Mouse (Mus musculus) urinary bladder, adult 18-20 months (tissue): Measurements from ENCODE around the gene Coil.

Experiments used
- DNase-seq, 2 experiments: peaks; one replicate each; pipeline ENCODE4 v3.0.0; 2022; ENCODE audit warnings: low spot score in 2 of 2, mixed read lengths in 2 of 2

Gene Coil

DNA sequence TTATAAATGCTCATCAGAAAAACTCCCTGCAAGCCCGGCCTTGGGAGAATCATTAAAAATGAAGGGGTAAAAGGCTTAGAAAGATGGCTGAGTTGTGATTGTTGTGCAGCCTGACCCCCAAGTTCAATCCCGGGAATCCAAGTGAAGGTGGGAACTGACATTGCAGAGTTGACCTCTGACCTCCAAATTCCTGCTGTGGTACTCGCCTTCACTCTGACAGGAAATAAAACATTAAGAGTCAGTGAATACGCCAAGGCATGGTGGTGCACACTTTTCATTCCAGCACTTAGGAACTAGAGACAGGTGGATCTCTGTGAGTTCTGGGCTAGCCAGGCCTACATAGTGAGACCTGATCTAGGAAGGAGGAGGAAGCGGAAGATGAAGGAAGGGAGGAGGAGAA lies 35.4 kb downstream of the Coil start:
- no peak for DNase-seq

DNA sequence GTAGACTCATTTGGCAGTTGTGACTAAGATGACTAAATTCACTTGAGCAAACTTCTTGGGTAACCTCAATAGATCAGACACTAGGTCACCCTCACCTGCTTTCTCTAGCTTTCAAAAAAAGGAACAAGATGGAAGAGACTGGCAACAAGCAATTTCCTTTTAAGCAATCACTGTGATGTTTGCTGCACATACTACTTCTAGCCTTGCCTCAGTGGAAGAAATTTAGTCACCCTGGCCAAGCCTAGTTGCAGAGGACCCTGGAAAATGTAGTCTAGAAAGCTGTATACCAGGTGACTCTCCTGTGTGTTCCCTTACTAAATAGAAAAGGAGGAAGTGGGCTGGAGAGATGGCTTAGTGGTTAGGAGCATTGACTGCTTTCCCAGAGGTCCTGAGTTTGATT lies 36.4 kb downstream of the Coil start:
- no peak for DNase-seq

GRCm38 (mm10) chr11:89007582-89007981 lies 37.5 kb downstream of the Coil start:
- DNase-seq: no peak

GRCm38 (mm10) chr11:89009066-89009465 lies 39.0 kb downstream of the Coil start:
- no peak for DNase-seq

DNA sequence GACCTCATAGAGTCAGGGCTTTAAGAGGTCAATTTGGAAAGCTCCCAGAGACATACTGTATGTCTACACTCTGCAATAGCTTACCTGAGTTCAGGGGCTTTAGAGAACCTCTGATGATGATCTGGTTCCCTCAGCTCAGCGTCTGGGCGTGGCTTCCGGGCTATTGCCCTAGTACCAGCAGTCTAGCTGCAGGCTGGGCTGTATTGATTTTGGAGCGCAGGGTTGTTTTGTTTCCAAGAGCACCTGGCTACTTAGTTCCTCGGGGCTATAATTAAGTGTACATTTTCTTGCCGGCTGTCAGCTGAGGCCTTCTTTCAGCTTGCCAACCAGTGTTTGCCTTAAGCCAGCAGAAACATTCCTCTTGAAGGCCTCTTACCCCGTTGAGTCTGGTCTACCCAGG lies 39.4 kb downstream of the Coil start:
- no peak for DNase-seq

GRCm38 (mm10) chr11:89012241-89012640 lies 42.2 kb downstream of the Coil start:
- no peak for DNase-seq

GRCm38 (mm10) chr11:89017514-89018182 lies 47.6 kb downstream of the Coil start:
- DNase-seq: no peak

- no peak for DNase-seq
Observed at GRCm38 (mm10) chr11:89020681-89021305, 50.7 kb downstream of the Coil start.

- DNase-seq: no peak
Observed at GRCm38 (mm10) chr11:89021687-89022086, 51.6 kb downstream of the Coil start.

GRCm38 (mm10) chr11:89022120-89022731 lies 52.2 kb downstream of the Coil start:
- no peak for DNase-seq

- DNase-seq: no peak
Observed at GRCm38 (mm10) chr11:89023477-89023876, 53.4 kb downstream of the Coil start.

DNA sequence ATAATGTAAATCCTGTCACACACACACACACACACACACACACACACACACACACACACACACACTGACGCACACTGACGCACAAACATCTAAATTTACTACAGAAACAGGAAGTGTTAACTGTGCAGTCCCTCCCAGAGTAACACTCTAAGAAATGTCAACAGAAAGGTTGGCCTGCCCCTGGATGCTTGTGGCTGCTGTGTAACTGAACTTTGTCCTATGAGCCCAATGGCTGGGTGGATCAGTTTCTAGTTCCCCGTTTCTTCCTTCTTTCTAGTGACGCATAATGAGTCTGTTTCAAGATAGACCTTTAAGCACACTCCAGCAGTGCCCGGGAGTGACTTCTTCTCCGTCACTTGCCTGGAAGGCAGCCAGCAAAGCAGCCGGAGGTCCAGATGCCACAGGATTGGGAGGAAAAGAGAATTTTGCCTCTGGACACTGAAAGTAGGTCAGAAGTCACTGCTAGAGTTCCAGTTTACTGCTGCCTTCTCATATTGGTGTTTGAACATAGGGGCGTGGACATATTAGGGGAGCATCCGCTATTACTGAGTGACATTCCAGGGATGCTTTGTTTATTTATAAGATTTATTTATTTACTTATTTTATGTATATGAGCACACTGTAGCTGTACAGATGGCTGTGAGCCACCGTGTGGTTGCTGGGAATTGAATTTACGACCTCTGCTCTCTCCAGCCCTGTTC lies 54.3 kb downstream of the Coil start:
- DNase-seq: peak; percentile 61 to 83

GRCm38 (mm10) chr11:89025603-89026002 lies 55.6 kb downstream of the Coil start:
- DNase-seq: no peak

DNA sequence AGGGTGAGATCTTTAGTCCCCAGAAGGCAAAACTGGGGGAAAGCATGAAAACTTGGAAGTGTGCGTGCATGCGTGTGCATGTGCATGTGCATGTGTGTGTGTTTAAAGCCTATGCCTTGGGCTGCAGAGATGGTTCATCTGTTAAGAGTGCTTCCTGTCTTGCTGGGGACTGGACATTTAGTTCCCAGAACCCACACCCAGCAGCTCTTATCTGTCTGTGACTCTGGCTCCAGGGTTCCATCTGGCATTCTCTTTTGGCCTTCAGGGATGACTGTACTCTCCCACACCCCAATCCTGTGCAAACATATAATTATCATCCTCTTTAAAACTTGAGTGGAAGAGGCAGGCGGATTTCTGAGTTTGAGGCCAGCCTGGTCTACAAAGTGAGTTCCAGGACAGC lies 56.1 kb downstream of the Coil start:
- no peak for DNase-seq

DNA sequence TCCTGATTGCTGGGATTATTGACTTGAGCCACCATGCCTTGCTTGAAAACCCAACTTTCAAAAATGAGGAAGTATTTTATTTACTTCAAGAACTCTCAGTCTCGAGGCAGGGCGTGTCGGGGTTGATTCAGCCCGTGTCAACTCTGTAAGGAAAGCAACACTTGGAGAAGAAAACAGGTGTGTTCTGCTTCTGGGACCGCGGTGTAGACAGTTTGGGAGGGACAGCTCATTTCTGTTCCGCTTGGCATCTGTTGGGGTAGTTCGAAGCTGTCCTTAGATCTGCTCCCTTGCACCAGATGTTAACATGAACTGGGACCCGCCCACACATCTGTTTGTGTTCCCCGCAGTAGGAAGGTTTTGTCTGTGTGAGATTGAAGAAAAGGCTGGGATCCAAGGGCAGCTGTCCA lies 57.9 kb downstream of the Coil start:
- DNase-seq: peak in 1 of 2 experiments; percentile 62

- DNase-seq: no peak
Observed at GRCm38 (mm10) chr11:89028871-89029405, 58.9 kb downstream of the Coil start.

- DNase-seq: no peak
Observed at GRCm38 (mm10) chr11:89030552-89030951, 60.5 kb downstream of the Coil start.

GRCm38 (mm10) chr11:89031189-89031588 lies 61.1 kb downstream of the Coil start:
- DNase-seq: peak in 1 of 2 experiments; percentile 63

DNA sequence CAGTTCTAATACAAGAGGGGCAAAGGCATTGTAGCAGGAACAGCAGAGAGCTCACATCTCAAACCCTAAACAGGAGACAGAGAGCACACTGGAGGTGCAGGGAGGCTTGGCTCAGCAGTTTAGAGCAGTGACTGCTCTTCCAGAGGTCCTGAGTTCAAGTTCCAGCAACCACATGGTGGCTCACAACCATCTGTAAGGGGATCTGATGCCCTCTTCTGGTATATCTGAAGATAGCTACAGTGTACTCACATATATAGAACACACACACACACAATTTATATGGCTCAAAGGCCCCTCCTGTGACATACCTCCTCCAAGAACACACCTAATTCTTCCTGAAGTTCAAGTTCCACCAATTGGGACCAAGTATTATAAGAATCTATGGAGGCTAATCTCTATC lies 64.5 kb downstream of the Coil start:
- DNase-seq: no peak

DNA sequence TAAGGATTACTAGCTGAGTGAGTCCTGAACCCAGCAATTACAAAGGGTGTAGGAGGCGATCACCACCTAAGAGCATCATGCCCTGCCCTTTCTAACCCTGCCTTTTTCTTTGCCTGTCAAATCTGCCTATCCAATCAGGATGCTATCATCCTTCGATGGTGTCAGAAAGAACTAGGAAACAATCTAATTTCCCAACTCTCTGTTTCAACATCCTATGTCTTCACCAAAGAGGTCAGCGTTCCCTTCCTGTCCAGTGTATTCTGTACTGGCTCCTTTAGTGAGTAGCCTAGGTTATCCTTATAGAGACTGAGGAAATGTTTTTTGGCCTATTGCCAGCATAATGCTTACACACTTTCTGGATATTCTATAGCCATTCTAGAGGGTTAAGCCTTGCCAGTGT lies 65.5 kb downstream of the Coil start:
- DNase-seq: no peak

- DNase-seq: no peak
Observed at GRCm38 (mm10) chr11:89038496-89038895, 68.4 kb downstream of the Coil start.

GRCm38 (mm10) chr11:89039325-89039724 lies 69.3 kb downstream of the Coil start:
- DNase-seq: no peak
